Mouse (Mus musculus) stomach, postnatal 0 days (tissue): ENCODE results near the gene Nanos2.

Experiments
- CTCF ChIP-seq: IDR thresholded peaks from 2 replicates; pipeline ENCODE4 v1.5.1; 2016; ENCODE audit warnings: antibody characterized with exemption, low read depth, mild to moderate bottlenecking, moderate library complexity
- EP300 ChIP-seq: optimal IDR thresholded peaks from 2 replicates; pipeline ENCODE3; 2016; ENCODE audit warnings: antibody characterized with exemption

DNA sequence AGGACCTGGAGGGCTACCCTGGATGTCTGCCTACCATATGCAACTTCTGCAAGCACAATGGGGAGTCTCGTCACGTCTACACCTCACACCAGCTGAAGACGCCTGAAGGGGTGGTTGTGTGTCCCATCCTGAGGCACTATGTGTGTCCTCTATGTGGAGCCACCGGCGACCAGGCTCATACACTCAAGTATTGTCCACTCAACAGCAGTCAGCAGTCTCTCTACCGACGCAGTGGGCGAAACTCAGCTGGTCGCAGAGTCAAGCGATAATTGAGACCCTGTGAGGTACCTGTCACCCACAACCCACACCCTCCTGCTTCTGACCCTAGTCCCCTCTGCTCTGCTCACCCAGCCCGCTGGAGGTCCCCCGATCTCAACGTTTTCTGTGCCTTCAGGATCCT is 547 bp downstream of the Nanos2 start:
- TF ChIP-seq CTCF (no peak), EP300 (no peak)
